14 mouse cellular contexts compared by ENCODE assay signal in genomic region chr4:47294544-47295070, GRCm38 (mm10). TPM values are rescaled to one million over a fixed set of nuclear protein-coding genes. Genes with fewer than 3 reads are reported as not detected.
DNase-seq lines count a peak whose midpoint lies in the region; ATAC-seq and TF ChIP-seq lines count a peak whose summit lies in the region.
"Had no signal": no experiment of that assay in that cellular context is flagged by ENCODE, and none has a peak within 500 bp of the region (broad histone marks: within the 10 kb centered on the region; RNA-seq: fewer than 3 reads in every experiment).

No protein-coding gene starts in this region.

- no peak for TF ChIP-seq RAD21 in MEL (IDR thresholded peaks at IDR 0.05; ENCODE audit: low read depth, low read length)

- ATAC-seq in heart, postnatal 0 days (ENCODE audit: insufficient read depth, low read depth), result no peak
- ATAC-seq in erythroid progenitor cell, adult 5-6 weeks (replicated peaks; ENCODE audit: low FRiP score, poor library complexity, severe bottlenecking), result peak; percentile 70
- ATAC-seq in liver, postnatal 0 days, result peak; percentile 39
- ATAC-seq: inflammation-experienced regulatory T-cells, adult 6 months; midbrain, embryonic 15.5 days had no signal

- 0 out of 2 replicates have a peak overlapping the region, but pooled peaks have one; percentile 8 for H3K27ac ChIP-seq in heart, postnatal 0 days (ENCODE audit: low read depth)
- peak overlapping the region; percentile 89 for H3K27ac ChIP-seq in MEL (ENCODE audit: control insufficient read depth, low read depth, low read length)
- peak overlapping the region; percentile 81 for H3K27ac ChIP-seq in liver, postnatal 0 days (ENCODE audit: low read depth)
- H3K27ac ChIP-seq: embryonic facial prominence, embryonic 13.5 days; left cerebral cortex, adult 2 months; midbrain, embryonic 15.5 days; neural tube, embryonic 12.5 days had no signal

- no peak overlapping the region for H3K4me3 ChIP-seq in heart, postnatal 0 days (ENCODE audit: low read depth, low read length)
- H3K4me3 ChIP-seq in MEL (ENCODE audit: control insufficient read depth in 1 of 2, insufficient read depth in 1 of 2, low read depth in 2 of 2, low read length in 2 of 2), result peak overlapping the region; percentile 26 to 43
- no peak overlapping the region for H3K4me3 ChIP-seq in liver, postnatal 0 days (ENCODE audit: low read depth, low read length)
- H3K4me3 ChIP-seq: embryonic facial prominence, embryonic 13.5 days; left cerebral cortex, adult 2 months; midbrain, embryonic 15.5 days; neural tube, embryonic 12.5 days had no signal

- H3K79me2 ChIP-seq in MEL (ENCODE audit: control insufficient read depth, insufficient read depth, low read length, poor library complexity), result no peaks in the 10 kb centered on the region

- WGBS in heart, postnatal 0 days, result 87% methylated on average over 7 of the region's 7 CpGs
- WGBS in liver, postnatal 0 days (ENCODE audit: insufficient replicate concordance), result 49% methylated on average over 7 of the region's 7 CpGs

- H3K4me1 ChIP-seq in heart, postnatal 0 days (ENCODE audit: control insufficient read depth, insufficient read depth), result 0 out of 2 replicates have a peak, but pooled peaks cover 10% of the 10 kb centered on the region
- peaks cover 15 to 32% of the 10 kb centered on the region in 2 experiments for H3K4me1 ChIP-seq in MEL (ENCODE audit: control insufficient read depth in 1 of 2, insufficient read depth in 2 of 2, low read length in 2 of 2)
- peaks cover 31% of the 10 kb centered on the region for H3K4me1 ChIP-seq in liver, postnatal 0 days (ENCODE audit: insufficient read depth)
- H3K4me1 ChIP-seq: midbrain, embryonic 15.5 days; neural tube, embryonic 12.5 days had no signal

- no peak overlapping the region for H3K4me2 ChIP-seq in heart, postnatal 0 days (ENCODE audit: low read depth, low read length)
- peak overlapping the region; percentile 49 for H3K4me2 ChIP-seq in liver, postnatal 0 days (ENCODE audit: low read depth, low read length)
- H3K4me2 ChIP-seq: embryonic facial prominence, embryonic 13.5 days; midbrain, embryonic 15.5 days; neural tube, embryonic 12.5 days had no signal

- no peak for DNase-seq in heart, postnatal 0 days (ENCODE audit: low spot score)
- DNase-seq in heart, adult 11 months, result no peak
- peak; percentile 74 for DNase-seq in MEL (ENCODE audit: low read depth, low spot score)
- DNase-seq in liver, postnatal 0 days, result no peak
- DNase-seq in cerebellum, adult 11-12 months, result no peak
- DNase-seq in right cerebral cortex, postnatal 25 days, result no peak
- DNase-seq in adrenal gland, postnatal 25 days, result no peak
- DNase-seq: thymus, postnatal 14 days had no signal

- TF ChIP-seq CTCF in heart, postnatal 0 days (IDR thresholded peaks at IDR 0.05; ENCODE audit: low read depth), result no peak
- TF ChIP-seq CTCF in MEL (IDR thresholded peaks at IDR 0.05 in 2 of 3, conservative IDR thresholded peaks at IDR 0.05 in 1 of 3; ENCODE audit: control insufficient read depth in 1 of 3, insufficient read depth in 1 of 3, low read depth in 2 of 3, low read length in 3 of 3, poor library complexity in 1 of 3, severe bottlenecking in 1 of 3), result no peak
- no peak for TF ChIP-seq CTCF in liver, postnatal 0 days (IDR thresholded peaks at IDR 0.05; ENCODE audit: low read depth)

- no peak for TF ChIP-seq EP300 in heart, postnatal 0 days (IDR thresholded peaks at IDR 0.05; ENCODE audit: low read depth)
- TF ChIP-seq EP300 in MEL (IDR thresholded peaks at IDR 0.05; ENCODE audit: low read depth in 1 of 2, low read length in 2 of 2), result peak; percentile 75 to 88
- peak; percentile 57; the same call in 1 of the 2 replicates for TF ChIP-seq EP300 in liver, postnatal 0 days (IDR thresholded peaks at IDR 0.05; ENCODE audit: low read depth)

- H3K9me3 ChIP-seq in heart, postnatal 0 days (replicated peaks; ENCODE audit: control insufficient read depth, low read length), result peaks cover 17% of the 10 kb centered on the region
- H3K9me3 ChIP-seq in MEL (replicated peaks; ENCODE audit: insufficient read depth, low read length), result no peaks in the 10 kb centered on the region
- peaks cover 6% of the 10 kb centered on the region; the same call in 1 of the 2 replicates for H3K9me3 ChIP-seq in liver, postnatal 0 days (ENCODE audit: low read length)
- H3K9me3 ChIP-seq: neural tube, embryonic 12.5 days had no signal

- H3K27me3 ChIP-seq in heart, postnatal 0 days (ENCODE audit: control insufficient read depth, insufficient read depth, low read length), result no peaks in the 10 kb centered on the region
- H3K27me3 ChIP-seq in MEL (ENCODE audit: control insufficient read depth in 1 of 2, insufficient read depth in 2 of 2, low read length in 2 of 2), result no peaks in the 10 kb centered on the region
- no peaks in the 10 kb centered on the region for H3K27me3 ChIP-seq in liver, postnatal 0 days (ENCODE audit: insufficient read depth, low read length)
- H3K27me3 ChIP-seq: embryonic facial prominence, embryonic 13.5 days; midbrain, embryonic 15.5 days; neural tube, embryonic 12.5 days had no signal

- no peak for TF ChIP-seq POLR2A in MEL (IDR thresholded peaks at IDR 0.05; ENCODE audit: control insufficient read depth in 1 of 2, insufficient read depth in 1 of 2, low read depth in 1 of 2, low read length in 2 of 2, poor library complexity in 1 of 2)

- no peak overlapping the region for H3K9ac ChIP-seq in heart, postnatal 0 days (replicated peaks; ENCODE audit: low read depth, low read length)
- peak overlapping the region; percentile 51 for H3K9ac ChIP-seq in MEL (ENCODE audit: control insufficient read depth, low read depth, low read length, poor library complexity, severe bottlenecking)
- H3K9ac ChIP-seq in liver, postnatal 0 days (replicated peaks), result no peak overlapping the region; the same call in 1 of the 2 replicates
- H3K9ac ChIP-seq: embryonic facial prominence, embryonic 13.5 days; midbrain, embryonic 15.5 days; neural tube, embryonic 12.5 days had no signal

- peaks cover 11% of the 10 kb centered on the region for H3K36me3 ChIP-seq in heart, postnatal 0 days (replicated peaks; ENCODE audit: control insufficient read depth, insufficient read depth, low read length)
- H3K36me3 ChIP-seq in MEL (ENCODE audit: control insufficient read depth in 1 of 2, insufficient read depth in 2 of 2, low read length in 2 of 2), result peaks cover 0 to 17% of the 10 kb centered on the region in 2 experiments; a peak in 2 of 4 replicates
- no peaks in the 10 kb centered on the region for H3K36me3 ChIP-seq in liver, postnatal 0 days (replicated peaks; ENCODE audit: insufficient read depth, low read length)
- H3K36me3 ChIP-seq: midbrain, embryonic 15.5 days; neural tube, embryonic 12.5 days had no signal

TF ChIP-seq in MEL, 35 proteins besides CTCF, POLR2A, EP300 and RAD21:
- TF ChIP-seq MAX (IDR thresholded peaks at IDR 0.05; ENCODE audit: low read length) (peak; percentile 49), USF1 (IDR thresholded peaks at IDR 0.05; ENCODE audit: low read depth, low read length) (no peak), MYC (IDR thresholded peaks at IDR 0.05; ENCODE audit: low read depth, low read length) (0 out of 2 replicates have a peak, but pooled peaks have one; percentile 26), SIN3A (IDR thresholded peaks at IDR 0.05; ENCODE audit: low read length) (peak; percentile 22; the same call in 1 of the 2 replicates), TCF12 (IDR thresholded peaks at IDR 0.05; ENCODE audit: low read depth, low read length) (peak; percentile 70; the same call in 1 of the 2 replicates), GATA1 (IDR thresholded peaks at IDR 0.05; ENCODE audit: low read depth, low read length) (peak; percentile 49; the same call in 1 of the 2 replicates), TBP (IDR thresholded peaks at IDR 0.05; ENCODE audit: low read depth, low read length) (peak; percentile 27; the same call in 1 of the 2 replicates), TAL1 (IDR thresholded peaks at IDR 0.05; ENCODE audit: low read length) (peak; percentile 30; the same call in 1 of the 2 replicates), POLR2AphosphoS2 (IDR thresholded peaks at IDR 0.05; ENCODE audit: low read length) (no peak), MYB (IDR thresholded peaks at IDR 0.05; ENCODE audit: low read depth, low read length) (0 out of 2 replicates have a peak, but pooled peaks have one; percentile 7), JUND (IDR thresholded peaks at IDR 0.05; ENCODE audit: low read depth, low read length) (no peak)

RNA-seq across cellular contexts. Expression of gene Tgfbr1, which starts 58.4 kb away (rescaled TPM):
- 19.8 and 21.8 TPM in 2 replicates for total RNA-seq in heart, postnatal 0 days (2014; rRNA removed; ENCODE audit: low replicate concordance)
- polyA plus RNA-seq in heart, postnatal 0 days (2015; fragmentation: Nextera tagmentation; extraction: Ambion mirVana), result 7.6 and 7.8 TPM in 2 replicates
- total RNA-seq in MEL (2012; rRNA removed), result 4.5 and 4.7 TPM in 2 replicates
- 1 to 10 TPM in 1 of 2 experiments, not detected in 1; 4.3 TPM for polyA plus RNA-seq in MEL (2012; ENCODE audit: insufficient read depth in 1 of 2, insufficient read length in 2 of 2, low read depth in 1 of 2, low replicate concordance in 2 of 2, missing spikeins in 1 of 2)
- 4.6 and 8.6 TPM in 2 replicates for total RNA-seq in erythroid progenitor cell, adult 5-6 weeks (2015; ENCODE audit: low replicate concordance)
- 6.4 and 7.5 TPM in 2 replicates for total RNA-seq in erythroid progenitor cell, adult 5-6 weeks (2017; ENCODE audit: low replicate concordance)
- polyA plus RNA-seq in liver, postnatal 0 days (2015; fragmentation: Nextera tagmentation; extraction: Ambion mirVana), result 3.7 and 5.2 TPM in 2 replicates
- 36.7 and 40.3 TPM in 2 replicates for total RNA-seq in adrenal gland, postnatal 25 days (2021)

Comparison
In these comparisons a context has a peak if more than half of its experiments do, and no peak if none do; other contexts are left out.
1. H3K27ac ChIP-seq: peak in every context shown above with its lines; median percentile 89 in MEL; 81 in liver, postnatal 0 days; 8 in heart, postnatal 0 days.
2. H3K4me3 ChIP-seq: peak in MEL (2 of 2); none in heart, postnatal 0 days (single experiment) and liver, postnatal 0 days (single experiment).